Mouse (Mus musculus): ENCODE measurements around the gene Rai14.

Rai14 gene

DNA sequence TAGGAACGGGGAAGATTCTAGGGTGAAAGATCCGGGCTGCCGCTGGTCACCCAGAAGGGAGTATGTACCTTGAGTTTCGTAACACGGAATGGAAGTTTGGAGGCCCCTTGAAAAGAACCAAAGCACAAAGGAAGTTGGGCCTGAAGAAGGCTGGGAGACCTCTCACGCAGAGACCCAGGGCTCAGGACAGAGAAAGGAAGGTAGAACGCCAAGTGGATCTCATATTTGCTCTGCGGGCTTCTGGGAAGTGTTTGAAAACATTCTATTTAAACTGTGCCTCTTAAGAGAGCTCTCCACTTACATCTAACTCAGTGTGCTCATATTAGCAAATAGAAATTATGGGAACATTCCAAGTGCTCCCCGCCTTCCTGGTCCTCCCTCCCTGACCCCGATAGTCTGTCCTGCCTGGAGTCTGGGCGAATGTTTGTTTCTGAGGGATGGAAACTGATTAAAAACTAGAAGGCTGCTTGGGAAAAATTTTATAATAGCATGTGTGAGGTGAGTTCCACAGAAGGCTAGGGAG, 6.9 kb upstream of the Rai14 start:
- in situ Hi-C loops (cut with MboI, MseI), result no loop called here

DNA sequence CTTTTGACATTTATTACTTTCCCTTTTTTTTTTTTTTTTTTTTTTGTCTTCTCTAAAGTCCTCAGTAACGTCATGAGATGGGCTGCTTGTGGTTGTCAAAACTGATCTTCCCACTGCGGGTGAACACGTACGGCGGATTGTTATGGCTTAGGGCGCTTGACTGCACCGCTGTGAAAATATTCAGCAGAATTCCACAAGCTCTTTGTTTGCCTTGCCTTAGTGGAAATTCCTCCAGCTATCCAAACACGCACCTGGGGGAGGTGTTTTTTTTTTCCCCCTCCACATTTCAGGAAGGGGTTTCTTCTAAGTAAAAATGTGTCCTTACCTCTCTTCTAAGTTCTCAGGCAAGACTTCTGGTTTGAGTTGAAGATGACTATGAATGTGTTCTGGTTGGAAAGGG, 6.2 kb upstream of the Rai14 start:
- in situ Hi-C loops (cut with MboI, MseI), result no loop called here

DNA sequence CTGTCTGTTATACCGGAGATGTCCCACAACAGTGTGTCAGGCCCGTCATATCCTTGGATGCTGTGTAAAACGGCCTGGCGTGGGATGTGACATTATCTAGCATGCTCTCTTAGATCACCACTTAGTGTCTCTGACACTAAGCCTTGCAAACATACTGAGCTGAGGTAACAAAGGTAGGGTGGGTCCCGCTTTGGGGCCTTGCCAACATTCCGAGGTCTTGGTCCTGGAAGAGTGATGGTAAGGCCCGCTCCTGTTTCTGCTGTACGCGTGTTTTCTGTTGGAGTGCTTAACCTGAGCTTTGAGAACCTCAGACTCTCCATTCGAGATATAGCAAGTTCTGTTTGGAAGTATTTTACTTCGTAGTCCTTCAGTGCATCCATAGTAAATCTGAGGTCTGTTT, 5.8 kb upstream of the Rai14 start:
- in situ Hi-C loops (cut with MboI, MseI), result no loop called here

DNA sequence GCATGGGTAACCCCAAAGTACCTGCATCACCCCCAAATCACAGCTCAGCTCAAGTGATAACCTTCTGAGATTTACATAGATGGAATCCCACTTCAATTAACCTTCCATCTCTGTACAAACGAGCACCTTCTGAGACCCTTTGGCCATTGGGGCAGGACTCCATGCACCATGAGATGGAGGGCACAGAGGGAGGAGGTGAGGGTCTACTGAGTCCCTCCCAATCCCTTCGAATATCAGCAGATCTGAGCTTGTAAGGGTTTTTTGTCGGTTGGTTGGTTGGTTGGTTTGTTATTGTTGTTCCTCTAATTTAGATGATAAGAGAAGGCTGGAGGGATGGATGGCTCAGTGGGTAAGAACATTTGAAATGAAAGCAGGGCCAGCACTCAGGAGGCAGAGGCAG, 5.1 kb upstream of the Rai14 start:
- in situ Hi-C loops (cut with MboI, MseI), result no loop called here

DNA sequence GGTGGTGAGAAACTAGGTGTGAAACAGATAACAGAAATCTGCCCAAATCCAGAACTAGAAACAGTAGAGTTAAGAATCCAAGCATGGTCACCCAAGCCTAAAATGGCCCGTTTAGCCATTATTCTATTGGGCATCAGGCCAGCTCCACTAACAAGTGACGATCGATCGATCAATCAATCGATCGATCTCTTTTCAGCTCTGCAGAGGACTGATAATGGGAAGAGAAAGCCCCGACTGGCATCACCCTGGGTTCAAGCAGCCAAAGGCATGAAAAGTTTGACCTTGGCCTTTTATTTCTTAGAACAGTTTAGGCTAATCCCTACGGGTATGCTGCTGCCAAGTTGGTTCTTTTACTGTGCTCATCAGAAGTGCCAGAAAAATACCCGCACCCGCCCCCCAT, 4.3 kb upstream of the Rai14 start:
- in situ Hi-C loops (cut with MboI, MseI), result no loop called here

DNA sequence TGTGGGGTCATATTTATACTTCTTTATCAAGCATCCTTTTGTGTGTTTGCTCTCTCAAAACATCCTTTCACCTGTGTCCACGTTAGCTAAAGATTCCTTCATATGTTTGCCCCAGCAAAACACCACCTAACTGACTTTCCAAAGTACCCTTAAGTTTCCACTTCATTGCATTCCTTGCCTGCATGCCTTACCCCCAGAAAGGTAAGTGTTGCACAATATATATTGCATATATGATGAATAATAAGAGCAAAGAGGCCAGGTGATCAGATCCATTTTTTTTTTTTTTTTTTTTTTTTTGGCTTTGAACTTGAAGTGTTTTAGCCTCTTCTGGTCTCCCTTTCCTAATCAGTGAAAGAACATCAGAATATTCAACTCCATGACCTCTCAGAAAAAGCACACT, 2.9 kb upstream of the Rai14 start:
- in situ Hi-C loops (cut with MboI, MseI), result no loop called here

DNA sequence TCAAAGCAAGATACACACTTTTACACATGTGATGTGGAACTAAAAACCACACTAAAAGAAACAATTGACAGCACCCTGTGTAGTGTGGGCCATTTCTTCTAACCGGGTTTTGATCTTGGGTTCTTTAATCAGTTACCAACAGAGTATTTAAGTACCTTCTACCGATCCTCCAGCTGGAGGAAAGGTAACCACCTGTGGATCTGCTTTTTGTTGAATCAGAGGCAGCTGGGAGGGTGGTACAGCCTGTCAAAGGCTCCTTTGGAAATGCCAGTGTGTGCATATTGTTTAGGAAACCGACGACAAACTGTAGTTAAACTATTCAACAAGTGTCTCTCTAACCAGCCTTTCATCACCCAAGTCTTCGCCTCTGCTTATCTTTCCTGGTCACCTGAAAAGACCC, 1.5 kb upstream of the Rai14 start:
- in situ Hi-C loops (cut with MboI, MseI), result no loop called here

DNA sequence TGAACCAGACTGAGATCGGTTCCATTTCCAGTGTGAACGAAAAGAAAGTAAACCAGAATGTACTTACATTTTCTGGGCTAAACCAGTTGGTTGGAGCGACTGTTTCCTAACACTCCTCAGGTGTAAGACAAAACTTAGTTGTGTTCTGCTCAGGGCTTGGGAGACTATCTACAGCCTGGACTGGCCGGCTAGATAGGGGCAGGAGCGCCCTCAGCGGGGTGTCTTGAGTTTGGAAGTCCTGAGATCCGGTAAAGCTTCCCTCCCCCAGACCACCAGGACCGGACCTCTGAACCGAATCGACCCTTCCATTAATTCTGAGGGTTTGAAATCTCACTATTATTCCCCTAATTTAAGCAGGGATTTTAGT, 698 bp upstream of the Rai14 start:
- in situ Hi-C loops (cut with MboI, MseI), result no loop called here

DNA sequence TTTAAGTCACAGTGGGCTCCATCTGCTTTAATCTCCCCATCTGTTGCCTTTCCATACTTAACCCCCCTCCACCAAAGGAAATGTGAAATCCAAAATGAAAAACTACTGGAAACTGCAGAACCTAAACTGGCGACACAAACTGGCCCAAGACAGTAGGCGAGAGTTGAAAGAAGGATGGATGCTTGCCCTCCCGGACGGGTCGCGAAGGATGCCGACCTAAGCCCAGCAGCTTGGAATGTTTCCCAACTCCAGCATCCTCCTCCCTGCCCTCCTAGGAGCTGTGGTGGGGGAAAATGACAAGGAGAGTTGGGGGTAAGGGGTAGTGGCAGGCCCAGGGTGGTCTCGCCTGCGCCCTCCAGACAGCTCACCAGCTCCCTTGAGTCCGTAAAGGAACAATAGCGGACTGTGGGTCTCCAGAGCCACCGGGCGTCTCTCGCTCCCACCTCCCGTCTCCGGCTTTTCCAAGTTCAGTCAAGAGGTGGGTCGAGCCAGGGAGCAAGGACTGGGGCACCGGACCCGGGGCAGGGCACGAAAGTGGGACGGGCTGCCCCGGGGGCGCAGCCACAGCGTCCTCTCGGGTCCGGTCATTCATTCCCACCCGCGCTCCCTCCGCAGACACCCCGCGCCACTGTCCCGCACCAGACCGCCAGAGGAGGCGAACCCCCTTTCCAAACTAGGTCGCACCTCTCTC, 653 bp downstream of the Rai14 start:
- in situ Hi-C loops (cut with MboI, MseI), result no loop called here

DNA sequence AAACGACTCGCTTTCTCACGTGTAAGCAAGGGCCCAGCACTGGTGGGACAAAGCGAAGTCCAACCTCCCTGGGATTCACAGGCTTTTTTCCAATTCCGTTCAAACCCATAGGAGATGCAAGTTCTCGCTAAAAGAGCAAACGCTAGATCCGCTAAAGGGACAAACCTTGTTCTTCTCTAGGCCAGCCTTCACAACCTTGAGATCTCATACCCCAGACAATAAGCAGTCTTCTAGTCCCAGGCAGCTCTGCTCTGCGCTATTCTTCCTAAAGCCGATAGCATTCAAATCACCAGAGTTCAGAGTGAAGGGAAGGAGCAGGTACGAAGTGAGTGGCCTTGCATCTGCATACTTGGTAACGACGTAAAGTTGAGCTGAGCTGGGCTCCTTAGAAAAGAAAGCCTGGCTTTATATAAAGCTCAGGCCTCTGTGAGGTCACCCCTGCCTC, 1.2 kb downstream of the Rai14 start:
- in situ Hi-C loops (cut with MboI, MseI), result no loop called here

DNA sequence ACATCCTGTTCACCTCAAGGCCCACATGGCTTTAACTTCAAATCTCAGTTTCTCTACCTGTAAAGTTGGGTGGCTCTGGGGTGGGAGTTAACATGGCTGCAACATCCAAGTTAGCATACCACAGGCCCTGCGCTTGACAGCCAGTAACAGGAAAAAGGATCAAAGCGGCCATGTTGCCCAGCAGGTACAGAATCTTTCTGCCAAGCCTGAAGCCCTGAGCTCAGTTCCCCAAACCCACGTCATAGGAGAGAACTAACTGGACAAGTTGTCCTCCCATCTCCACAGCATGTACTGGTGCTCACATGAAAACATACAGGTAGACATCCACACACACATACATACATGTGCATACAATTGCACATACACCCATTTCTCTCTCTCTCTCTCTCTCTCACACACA, 2.1 kb downstream of the Rai14 start:
- in situ Hi-C loops (cut with MboI, MseI), result no loop called here

DNA sequence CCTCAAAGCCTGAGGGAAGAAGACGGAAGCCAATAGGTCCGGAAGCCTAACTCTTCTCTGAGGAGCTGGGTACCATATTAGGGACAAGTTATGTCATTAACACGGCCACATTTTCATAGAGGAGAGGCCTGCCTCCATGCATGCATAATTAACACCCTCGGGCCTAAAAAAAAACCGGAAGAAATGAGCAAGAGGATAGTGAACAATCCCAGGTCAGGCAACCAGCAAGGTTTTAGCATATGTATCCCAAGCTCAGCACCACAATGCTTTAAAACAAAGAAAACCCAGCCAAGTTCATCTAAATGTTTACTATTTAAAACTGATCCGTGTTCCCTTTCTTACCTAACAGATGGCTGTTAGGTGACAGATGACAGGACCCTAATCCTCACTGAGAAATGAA, 3.2 kb downstream of the Rai14 start:
- in situ Hi-C loops (cut with MboI, MseI), result no loop called here

DNA sequence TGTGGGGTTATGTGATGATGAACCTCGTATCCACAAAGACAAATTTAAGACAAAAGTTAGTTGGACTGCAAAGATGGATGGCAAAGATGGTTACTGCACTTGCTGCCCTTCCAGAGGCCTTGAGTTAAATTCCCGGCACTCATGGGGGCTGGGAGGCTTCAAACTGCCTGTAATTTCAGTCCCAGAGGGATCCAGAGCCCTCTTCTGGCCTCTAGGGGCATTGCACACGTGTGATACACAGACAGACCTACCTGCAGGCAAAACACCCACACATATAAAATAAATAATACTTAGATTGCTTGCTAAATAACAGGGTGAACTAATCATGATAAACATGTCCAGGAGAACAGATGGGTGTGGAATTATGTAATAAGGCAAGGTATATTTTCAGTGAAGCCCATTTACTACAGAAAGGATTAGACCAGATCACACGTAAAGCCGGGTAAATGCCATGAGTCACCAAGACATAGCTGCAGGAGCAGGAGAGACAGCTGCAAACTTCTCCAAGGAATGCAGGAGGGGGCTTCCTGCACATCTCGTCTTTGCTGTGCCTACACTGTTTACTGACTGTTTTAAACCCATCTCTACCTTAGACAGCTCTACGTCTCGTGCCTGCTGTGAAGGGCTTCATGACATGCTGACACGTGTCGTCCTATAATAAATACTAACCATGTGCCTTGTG, 5.7 kb downstream of the Rai14 start:
- in situ Hi-C loops (cut with MboI, MseI), result no loop called here

DNA sequence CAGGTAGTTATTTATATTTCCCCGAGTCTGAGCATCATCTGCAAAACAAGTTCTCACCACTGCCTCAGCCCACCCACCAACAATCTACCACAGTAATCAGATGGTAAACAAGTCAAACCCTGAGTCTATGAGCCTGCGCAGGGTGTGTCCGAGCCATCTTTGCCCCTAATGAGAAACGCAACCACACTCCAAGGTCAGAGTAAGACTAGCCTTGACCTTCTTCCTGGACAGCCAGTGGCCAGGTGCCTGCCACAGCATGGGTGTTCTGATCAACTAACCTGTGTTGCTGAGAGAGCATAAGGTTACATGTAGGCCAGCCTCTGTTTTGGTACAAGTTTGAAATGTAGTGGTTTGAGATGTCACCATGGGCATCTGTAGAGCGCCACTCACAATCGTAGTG, 7.3 kb downstream of the Rai14 start:
- in situ Hi-C loops (cut with MboI, MseI), result no loop called here

DNA sequence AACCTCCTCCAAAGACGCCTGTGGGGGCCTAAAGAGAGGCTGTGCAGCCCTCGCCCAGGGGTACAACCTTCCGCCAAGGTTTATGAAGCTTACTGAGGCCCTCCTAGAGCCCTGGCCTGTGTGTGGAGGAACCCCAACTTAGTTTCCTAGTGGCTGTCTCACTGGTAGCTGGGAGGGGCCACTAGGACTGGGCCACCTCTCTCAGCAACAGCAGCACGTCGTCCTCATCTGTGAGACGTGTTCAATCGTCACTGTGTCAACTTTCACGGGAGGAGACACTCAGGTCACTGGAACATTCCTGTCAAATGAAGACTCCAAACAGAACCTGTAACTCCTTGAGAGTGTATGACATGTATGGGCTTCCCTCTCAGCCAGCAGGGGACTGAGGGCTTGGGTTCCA, 8.0 kb downstream of the Rai14 start:
- in situ Hi-C loops (cut with MboI, MseI), result no loop called here

DNA sequence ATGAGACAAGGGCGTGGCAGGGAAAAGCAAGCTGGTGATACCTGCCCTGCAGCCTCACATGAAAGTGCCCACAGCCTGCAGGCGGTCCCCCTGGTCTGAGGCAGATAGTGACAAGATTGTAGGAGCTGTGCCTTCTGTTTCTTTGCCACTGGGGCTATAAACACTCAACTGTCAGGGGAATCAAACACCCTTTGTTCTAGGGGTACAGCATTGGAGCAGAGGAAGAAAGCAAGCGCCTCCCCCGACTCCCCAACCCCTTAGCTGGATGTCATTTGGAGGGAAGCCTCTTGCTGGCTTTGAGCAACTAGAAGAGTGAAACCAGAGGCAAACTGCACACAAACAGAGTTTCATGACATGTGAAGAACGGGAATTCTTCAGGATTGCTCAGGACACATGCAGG, 8.7 kb downstream of the Rai14 start:
- in situ Hi-C loops (cut with MboI, MseI), result no loop called here

DNA sequence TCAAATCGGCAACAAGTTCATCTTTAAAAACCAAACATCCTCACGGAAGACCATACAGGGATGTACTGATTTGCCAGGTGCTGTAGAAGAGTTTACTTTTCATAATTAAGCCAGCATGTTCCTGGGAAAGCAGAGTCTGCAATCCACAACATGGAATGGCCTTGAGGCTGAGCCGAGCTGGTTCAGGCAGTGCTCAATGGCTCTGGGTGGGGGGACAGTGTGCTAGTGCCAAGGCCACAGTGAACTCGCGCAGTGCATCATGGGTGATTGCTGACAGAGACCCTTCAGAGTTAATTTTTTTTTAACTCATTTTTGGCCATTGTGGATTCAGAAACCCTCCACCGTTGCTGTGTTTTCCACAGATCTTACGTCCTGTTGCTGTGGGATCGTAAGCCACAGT, 10.1 kb downstream of the Rai14 start:
- in situ Hi-C loops (cut with MboI, MseI), result no loop called here

DNA sequence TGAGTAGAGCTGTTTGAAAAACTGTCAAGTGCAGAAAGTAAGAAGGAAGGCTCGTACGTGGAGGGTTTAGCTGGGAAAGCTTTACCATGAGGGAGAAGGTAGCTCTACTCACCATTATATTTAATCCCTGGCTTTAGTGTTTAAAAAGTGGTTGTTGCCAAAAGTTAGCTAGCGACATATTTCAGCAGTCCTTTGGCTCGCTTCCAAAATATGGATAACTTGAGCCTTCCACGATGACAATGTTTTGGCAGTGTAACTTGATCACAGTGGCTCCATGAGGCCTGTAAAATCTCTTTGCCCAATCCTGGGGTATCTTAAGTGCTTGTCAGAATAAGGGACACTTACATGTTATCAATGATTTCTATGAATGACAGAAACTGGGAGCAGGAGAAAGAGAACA, 12.9 kb downstream of the Rai14 start:
- in situ Hi-C loops (cut with MboI, MseI), result no loop called here

DNA sequence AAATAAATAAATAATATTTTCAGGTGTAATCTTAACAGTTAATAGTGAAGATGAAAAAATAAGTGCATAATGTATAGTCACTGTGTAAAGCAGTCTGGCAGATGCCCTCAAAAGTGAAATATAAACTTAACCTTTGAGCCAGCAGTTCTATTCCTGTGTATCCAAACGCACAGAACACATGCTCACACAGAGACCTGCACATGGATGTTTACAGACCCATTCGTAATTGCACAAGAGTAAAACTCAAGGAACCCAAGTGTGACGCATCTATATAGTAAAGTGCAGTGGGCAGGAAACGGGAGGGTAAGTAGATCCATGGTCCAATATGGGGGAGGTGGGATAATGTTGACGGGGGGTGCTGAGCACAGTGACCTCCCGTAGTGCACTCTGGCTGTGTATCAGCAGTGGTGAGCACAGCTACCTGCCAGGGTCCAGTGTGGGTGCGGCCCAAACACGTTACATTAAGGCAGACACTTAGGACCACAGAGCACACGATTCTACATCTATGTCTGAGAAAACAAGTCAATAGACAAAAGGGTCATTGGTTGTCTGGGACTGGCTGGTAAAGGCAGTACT, 13.4 kb downstream of the Rai14 start:
- in situ Hi-C loops (cut with MboI, MseI), result no loop called here

DNA sequence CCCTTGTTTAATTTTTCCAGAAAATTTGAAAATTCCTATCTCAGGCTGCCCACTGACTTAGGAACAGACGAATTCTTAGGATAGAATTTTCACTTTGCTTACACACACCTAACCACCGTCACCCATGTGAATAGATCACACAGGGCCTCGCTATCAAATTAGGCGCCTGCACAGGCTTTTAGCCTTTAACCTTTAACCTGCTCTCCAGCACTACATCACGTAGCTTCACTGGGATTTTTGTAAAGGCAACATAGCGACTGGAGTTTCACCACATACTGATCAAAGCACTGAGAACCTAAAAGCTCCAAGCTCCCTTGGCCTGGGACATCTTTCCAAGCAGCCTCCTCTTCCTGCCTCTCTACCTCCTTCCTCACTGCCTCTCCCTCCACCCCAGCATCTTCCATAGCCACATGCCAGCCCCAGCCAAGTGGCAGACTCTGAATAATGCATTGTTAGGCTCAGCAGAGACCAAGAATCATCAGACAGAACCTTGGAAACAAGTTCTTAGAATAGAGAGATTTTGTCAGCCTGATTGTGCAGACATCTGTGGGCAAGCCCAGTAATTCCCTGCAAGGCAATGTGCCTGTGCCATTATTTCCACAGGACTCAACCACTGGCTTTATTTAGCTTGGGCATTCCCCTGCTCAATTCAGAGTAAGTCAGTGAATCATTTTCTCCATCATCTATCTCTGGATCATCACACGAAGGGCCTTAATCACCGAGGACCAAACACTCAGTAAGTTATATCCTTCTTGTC, 17.8 kb downstream of the Rai14 start:
- in situ Hi-C loops (cut with MboI, MseI), result no loop called here

DNA sequence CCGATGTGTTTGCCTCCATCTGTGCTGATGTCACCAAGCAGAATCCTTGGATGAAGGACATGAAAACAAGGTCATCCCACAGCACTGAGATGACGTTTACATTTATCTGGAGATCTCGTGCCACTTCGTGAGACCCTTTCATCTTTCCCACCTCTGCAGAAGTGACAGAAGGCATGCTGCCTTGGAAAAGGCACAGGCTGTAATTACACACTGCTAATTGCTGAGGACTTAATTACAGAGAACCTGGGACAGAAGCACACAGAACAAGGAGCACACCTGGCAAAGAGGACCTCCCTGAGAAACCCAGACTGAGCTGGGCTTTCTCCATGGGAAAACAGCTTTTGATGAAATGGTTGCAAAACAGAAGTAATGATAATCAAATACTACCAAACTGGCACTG, 21.8 kb downstream of the Rai14 start:
- in situ Hi-C loops (cut with MboI, MseI), result no loop called here

DNA sequence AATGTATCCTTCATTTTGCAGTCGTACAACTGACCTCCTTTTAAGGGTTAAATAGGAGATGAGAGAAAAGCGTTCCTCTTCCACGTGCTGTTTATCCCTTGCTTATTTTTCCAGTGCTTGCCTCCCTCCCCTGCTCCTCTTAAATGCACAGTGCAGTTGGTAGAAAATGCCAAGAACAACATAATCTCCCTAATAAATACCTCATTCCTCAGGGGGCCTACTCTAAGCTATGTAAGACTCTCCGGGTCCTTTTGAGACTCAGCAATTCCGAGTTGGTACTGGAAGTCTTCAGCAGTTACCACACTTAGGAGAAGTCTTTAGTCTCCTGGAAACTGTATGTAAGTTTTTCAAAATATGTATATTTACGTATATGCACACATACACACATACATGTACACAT, 22.9 kb downstream of the Rai14 start:
- in situ Hi-C loops (cut with MboI, MseI), result no loop called here

DNA sequence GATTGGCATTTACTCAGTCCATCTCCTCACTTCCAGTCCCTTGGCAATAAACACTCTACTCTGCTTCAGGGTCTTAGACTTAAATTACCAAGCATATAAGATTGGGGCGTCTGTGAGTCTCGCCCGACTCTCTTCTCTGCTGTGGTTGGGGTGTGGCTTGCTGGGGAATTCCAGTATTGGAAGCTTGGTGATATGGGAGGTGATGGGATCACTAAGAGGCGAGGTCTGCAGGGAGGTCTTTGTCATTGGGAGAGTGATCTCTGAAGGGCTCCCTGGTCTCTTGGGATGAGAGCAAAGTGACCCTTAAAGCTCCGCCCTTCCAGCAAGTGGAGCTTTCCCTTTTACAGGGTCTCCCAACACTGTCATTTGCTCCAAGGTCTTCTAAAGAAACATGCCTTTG, 23.5 kb downstream of the Rai14 start:
- in situ Hi-C loops (cut with MboI, MseI), result no loop called here
